Mouse (Mus musculus) G1E (cell line): Measurements from ENCODE around the gene Ptpn14.

Experiments used
- CTCF ChIP-seq: IDR thresholded peaks from 2 replicates; pipeline ENCODE4 v1.5.1; 2012; ENCODE audit warnings: low read depth, low read length, inconsistent platforms, mixed read lengths
- GATA1 ChIP-seq: IDR thresholded peaks from 2 replicates; pipeline ENCODE4 v1.6.1; 2012; ENCODE audit warnings: borderline replicate concordance, low read length, inconsistent platforms, mixed read lengths
- TAL1 ChIP-seq: conservative IDR thresholded peaks from 2 replicates; pipeline ENCODE4 v1.6.1; 2012; ENCODE audit warnings: low read depth, low read length, inconsistent platforms, mixed read lengths

DNA sequence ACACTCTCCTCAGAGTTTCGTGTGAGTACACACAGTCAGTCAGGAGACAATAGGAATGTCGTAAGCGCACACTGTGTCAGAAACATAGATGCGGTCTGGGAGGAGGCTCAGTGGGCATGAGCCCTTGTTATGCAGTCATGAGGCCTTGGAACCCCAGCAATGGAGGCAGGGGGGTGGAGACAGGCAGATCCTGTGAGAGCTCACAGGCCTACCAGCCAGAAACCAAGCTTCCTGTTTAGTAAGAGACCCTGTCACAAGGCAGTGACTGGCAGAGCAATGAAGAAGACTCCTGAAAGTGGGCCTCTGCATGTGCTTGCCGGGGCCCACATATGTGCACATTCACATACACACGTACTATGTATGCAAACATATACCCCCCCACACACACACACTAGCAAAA is 79.9 kb downstream of the Ptpn14 start:
- no peak for TF ChIP-seq CTCF
- TF ChIP-seq TAL1, result no peak
- no peak for TF ChIP-seq GATA1
